Mouse (Mus musculus) hindbrain, postnatal 0 days (tissue): ENCODE measurements at regions not wholly inside any gene's neighbourhood (a gene's known extent, or its start where the extent isn't known, plus 50 kb on each side); places are given as distances from the start of the nearest gene placed in this dataset.

Experiments used
- ATAC-seq: fragments of 200-750 bp; cut with Nextera tagmentation; 2 replicates; pipeline ENCODE4 v1.8.0; 2017; ENCODE audit warnings: mild to moderate bottlenecking, moderate TSS enrichment, moderate library complexity
- DNase-seq: peaks from one replicate; pipeline ENCODE4 v3.0.0-alpha.2; 2015; ENCODE audit warnings: low spot score
- H3K27ac ChIP-seq: fragments of 300-500 bp; sonication (generic); 2 replicates; pipeline ENCODE4 v1.5.1; 2014; ENCODE audit warnings: mild to moderate bottlenecking
- H3K27me3 ChIP-seq: fragments of 300-500 bp; sonication (generic); 2 replicates; pipeline ENCODE4 v1.6.1; 2014; ENCODE audit warnings: low read length, mixed read lengths; ENCODE audit not compliant: insufficient read depth
- H3K36me3 ChIP-seq: fragments of 300-500 bp; sonication (generic); 2 replicates; pipeline ENCODE4 v1.6.1; 2014; ENCODE audit warnings: low read length, mixed read lengths; ENCODE audit not compliant: insufficient read depth
- H3K4me1 ChIP-seq: fragments of 300-500 bp; sonication (generic); 2 replicates; pipeline ENCODE4 v1.6.1; 2014; ENCODE audit warnings: antibody characterized with exemption, low read length, mixed read lengths; ENCODE audit not compliant: insufficient read depth
- H3K4me2 ChIP-seq: fragments of 300-500 bp; sonication (generic); 2 replicates; pipeline ENCODE4 v1.6.1; 2014; ENCODE audit warnings: low read depth, mild to moderate bottlenecking, low read length, moderate library complexity, mixed read lengths
- H3K4me3 ChIP-seq: fragments of 300-500 bp; sonication (generic); 2 replicates; pipeline ENCODE4 v1.5.1; 2014; ENCODE audit warnings: low read length
- H3K9ac ChIP-seq: fragments of 300-500 bp; sonication (generic); replicated peaks from 2 replicates; pipeline ENCODE4 v1.6.1; 2014; ENCODE audit warnings: mild to moderate bottlenecking, low read length, moderate library complexity, mixed read lengths
- H3K9me3 ChIP-seq: fragments of 300-500 bp; sonication (generic); 2 replicates; pipeline ENCODE4 v1.6.1; 2016; ENCODE audit warnings: low read length, mixed read lengths
- CTCF ChIP-seq: IDR thresholded peaks from 2 replicates; pipeline ENCODE4 v1.5.1; 2016; ENCODE audit warnings: antibody characterized with exemption, control low read depth, low read depth
- WGBS: fragments of 180-500 bp; shearing (Covaris S2); extraction: QIAGEN DNeasy Blood & Tissue Kit; methylation state at CpG from one replicate; pipeline ENCODE4 v1.1.7; 2014; 5-methylcytosine and 5-hydroxymethylcytosine counted together

DNA sequence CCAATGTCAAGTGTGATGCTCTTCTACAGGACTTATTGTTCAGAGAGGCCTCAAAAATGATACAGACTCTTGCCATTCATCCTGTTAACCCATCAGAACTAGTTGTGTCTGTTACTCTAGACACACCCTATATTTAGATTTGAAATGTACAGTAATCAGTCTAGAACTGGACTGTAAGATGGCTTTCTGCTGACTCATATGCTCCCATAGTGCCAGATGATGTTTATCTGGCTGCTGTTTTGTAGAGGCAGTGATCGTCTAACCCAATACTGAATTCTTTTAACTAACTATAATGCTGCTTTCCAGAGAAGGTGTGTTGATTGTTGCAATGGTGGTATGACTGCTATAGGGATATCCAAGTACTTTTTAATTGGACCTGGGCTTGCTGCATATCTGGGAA is 185.9 kb upstream of the Npsr1 start:
- Histone ChIP-seq H3K4me1 (no peaks in the 10 kb centered on the region), H3K9me3 (no peaks in the 10 kb centered on the region), H3K27me3 (no peaks in the 10 kb centered on the region), H3K4me2 (no peak overlapping the region), H3K36me3 (no peaks in the 10 kb centered on the region), H3K9ac (no peak overlapping the region), H3K27ac (no peak overlapping the region), H3K4me3 (no peak overlapping the region)
- ATAC-seq (no peak), DNase-seq (no peak)
- TF ChIP-seq CTCF: no peak
- WGBS: 93% methylated on average over 1 of the region's 1 CpGs

DNA sequence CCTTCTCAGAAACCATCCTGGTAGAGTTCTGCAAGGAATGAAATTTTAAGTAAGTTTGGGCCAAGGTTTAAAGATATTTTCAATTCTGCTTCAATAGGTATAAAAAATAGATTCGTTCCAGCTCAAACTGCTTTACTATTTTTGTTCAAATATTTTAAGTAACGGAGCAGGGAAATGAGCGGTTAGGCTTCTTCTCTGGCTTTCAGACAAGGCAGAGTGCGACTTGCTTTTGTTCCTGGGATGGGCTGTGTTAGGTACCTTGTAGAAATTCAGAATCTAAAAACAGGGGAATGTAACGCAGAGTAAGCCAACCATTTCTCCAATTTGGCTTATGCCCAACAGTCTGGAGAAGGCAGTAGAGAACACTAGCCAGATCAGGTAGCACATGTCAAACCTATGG is 180.5 kb upstream of the Npsr1 start:
- DNase-seq: no peak
- H3K9me3 ChIP-seq: no peaks in the 10 kb centered on the region
- no peak overlapping the region for H3K9ac ChIP-seq
- no peak for ATAC-seq
- no peaks in the 10 kb centered on the region for H3K4me1 ChIP-seq
- no peak overlapping the region for H3K27ac ChIP-seq
- no peaks in the 10 kb centered on the region for H3K36me3 ChIP-seq
- H3K27me3 ChIP-seq: no peaks in the 10 kb centered on the region
- no peak overlapping the region for H3K4me2 ChIP-seq
- no peak overlapping the region for H3K4me3 ChIP-seq
- no peak for TF ChIP-seq CTCF
- 83% methylated on average over 5 of the region's 5 CpGs for WGBS

DNA sequence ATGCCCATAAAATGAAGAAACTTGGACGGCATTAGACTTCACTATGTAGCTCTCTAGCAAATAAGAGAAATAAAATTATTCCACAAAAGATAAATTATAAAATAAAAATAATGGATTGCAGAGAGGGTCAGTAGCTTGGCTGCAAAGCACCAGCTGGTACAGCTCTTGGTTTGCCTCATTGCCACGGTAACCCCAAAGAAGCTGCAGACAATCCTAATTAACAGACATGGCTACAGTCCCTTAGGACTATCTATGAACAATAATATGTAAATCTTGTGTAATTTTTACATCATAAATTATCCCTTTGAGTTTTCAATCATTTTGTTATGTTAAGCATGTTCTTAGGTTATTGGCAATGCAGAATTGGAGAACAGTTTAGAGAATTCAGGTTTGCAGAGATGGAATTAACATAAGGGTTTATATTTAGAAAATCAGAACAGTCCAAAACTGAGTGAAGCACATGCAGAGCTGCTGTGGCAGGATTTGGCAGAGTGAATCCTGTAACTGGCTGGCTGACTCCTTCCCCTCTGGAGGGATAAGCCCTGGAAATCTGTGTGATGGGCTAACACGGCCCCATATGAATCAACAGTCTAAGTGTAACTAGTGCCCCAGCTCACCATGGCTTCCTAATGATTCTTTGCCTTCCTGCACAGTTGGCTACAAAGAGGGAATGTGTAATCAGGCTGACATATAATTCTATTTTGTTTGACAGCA is 178.4 kb upstream of the Npsr1 start:
- Histone ChIP-seq H3K27me3 (no peaks in the 10 kb centered on the region), H3K4me1 (no peaks in the 10 kb centered on the region), H3K9me3 (no peaks in the 10 kb centered on the region), H3K4me3 (no peak overlapping the region), H3K9ac (no peak overlapping the region), H3K36me3 (no peaks in the 10 kb centered on the region), H3K4me2 (no peak overlapping the region), H3K27ac (no peak overlapping the region)
- DNase-seq (peak; percentile 35), ATAC-seq (peak; percentile 84)
- no peak for TF ChIP-seq CTCF
- WGBS: 40% methylated on average over 3 of the region's 3 CpGs

DNA sequence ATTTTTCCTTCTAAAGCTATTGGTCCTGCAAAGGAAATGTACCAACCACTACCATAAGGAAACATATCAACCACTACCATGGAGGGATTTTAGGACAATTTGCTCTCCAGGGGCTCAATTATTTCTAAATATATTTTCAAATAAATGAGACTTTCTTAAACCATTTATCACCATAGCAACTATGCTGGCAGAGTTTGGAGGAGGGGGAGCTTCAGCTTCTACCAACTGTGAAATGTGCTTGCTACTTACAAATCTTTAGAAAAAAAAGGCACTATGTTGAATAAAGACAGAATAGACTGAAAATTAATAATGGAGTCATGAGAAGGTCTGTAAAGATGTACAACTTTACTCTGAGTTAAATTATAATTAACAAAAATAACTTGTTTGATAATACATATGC is 165.6 kb upstream of the Npsr1 start:
- H3K4me2 ChIP-seq: no peak overlapping the region
- H3K36me3 ChIP-seq: no peaks in the 10 kb centered on the region
- H3K9me3 ChIP-seq: no peaks in the 10 kb centered on the region
- ATAC-seq (no peak), DNase-seq (peak; percentile 10)
- H3K4me1 ChIP-seq: no peaks in the 10 kb centered on the region
- no peak for TF ChIP-seq CTCF
- no peak overlapping the region for H3K9ac ChIP-seq
- H3K4me3 ChIP-seq: no peak overlapping the region
- no peaks in the 10 kb centered on the region for H3K27me3 ChIP-seq
- no peak overlapping the region for H3K27ac ChIP-seq

DNA sequence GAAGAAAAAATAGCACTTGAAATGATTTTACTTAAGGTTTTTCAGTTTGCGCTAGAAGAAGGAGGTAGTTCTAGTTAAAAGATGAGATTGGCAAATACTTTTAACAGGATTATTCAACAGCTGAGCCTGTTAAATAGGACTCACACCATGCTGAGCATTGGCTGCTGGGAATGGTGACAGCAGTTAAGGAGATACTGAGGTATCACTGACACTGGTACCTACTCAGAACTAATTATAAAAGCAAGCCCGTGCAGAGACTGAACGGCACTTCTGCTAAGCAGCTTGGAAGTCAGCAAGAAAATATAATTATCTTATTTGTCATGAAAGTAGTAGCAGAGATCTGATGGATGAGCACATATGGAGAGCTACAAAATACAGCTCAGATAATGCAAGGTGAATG is 163.5 kb upstream of the Npsr1 start:
- DNase-seq (peak; percentile 3), ATAC-seq (no peak)
- no peaks in the 10 kb centered on the region for H3K9me3 ChIP-seq
- H3K4me3 ChIP-seq: no peak overlapping the region
- no peaks in the 10 kb centered on the region for H3K4me1 ChIP-seq
- H3K4me2 ChIP-seq: no peak overlapping the region
- TF ChIP-seq CTCF: no peak
- H3K36me3 ChIP-seq: no peaks in the 10 kb centered on the region
- no peak overlapping the region for H3K27ac ChIP-seq
- 68% methylated on average over 3 of the region's 3 CpGs for WGBS
- no peaks in the 10 kb centered on the region for H3K27me3 ChIP-seq
- no peak overlapping the region for H3K9ac ChIP-seq

DNA sequence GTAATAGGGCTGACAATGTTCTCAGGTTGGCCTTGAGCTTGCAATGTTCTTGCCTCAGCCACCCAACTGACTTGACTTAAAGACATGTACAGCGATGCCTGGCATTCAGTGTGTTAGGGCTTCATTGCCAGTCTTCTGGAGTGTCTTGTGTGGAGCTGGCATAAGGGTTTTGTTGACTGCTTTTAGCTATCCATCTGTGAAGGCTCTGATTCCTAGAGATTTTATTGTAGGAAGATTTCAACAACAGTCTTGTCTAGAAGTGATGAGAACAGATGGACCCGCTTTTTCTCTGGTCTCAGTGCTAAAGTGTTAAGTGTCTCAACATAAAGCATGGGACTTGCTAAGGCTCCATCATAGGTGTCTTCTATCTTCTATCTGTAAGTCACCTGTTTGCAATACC is 145.3 kb upstream of the Npsr1 start:
- no peak for DNase-seq
- no peaks in the 10 kb centered on the region for H3K27me3 ChIP-seq

DNA sequence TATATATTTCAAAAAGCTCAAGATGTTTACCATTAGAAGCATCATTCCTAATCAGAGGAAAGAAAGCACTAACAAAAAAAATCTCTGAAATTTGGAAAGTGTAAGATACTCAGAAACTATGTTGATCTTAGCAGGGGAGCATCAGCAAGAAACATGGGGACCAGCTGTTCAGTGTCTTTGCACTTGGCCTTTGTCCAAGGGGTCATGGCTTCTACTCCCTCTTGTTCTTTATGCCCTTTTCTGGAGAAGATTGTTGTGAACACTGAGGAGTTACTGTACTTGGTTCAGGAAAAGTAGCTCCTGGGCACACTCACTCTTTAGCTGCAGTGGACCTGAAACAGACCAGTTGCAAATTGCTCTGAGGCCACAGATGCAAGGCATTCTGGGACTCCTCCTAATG is 141.2 kb upstream of the Npsr1 start:
- no peak overlapping the region for H3K9ac ChIP-seq
- TF ChIP-seq CTCF: no peak
- H3K4me2 ChIP-seq: no peak overlapping the region
- H3K27ac ChIP-seq: no peak overlapping the region
- no peak overlapping the region for H3K4me3 ChIP-seq
- no peaks in the 10 kb centered on the region for H3K36me3 ChIP-seq
- no peaks in the 10 kb centered on the region for H3K4me1 ChIP-seq
- ATAC-seq (no peak), DNase-seq (no peak)
- no peaks in the 10 kb centered on the region for H3K27me3 ChIP-seq
- no peaks in the 10 kb centered on the region for H3K9me3 ChIP-seq

More for the DNA sequence above, 145.3 kb upstream of the Npsr1 start:
- TF ChIP-seq CTCF: no peak
- Histone ChIP-seq H3K9ac (no peak overlapping the region), H3K4me2 (no peak overlapping the region), H3K27ac (no peak overlapping the region), H3K36me3 (no peaks in the 10 kb centered on the region), H3K4me1 (no peaks in the 10 kb centered on the region), H3K4me3 (no peak overlapping the region), H3K9me3 (no peaks in the 10 kb centered on the region)
- 97% methylated on average over 2 of the region's 2 CpGs for WGBS
- ATAC-seq: no peak
